Mouse (Mus musculus) lung, embryonic 15.5 days (tissue): ENCODE measurements around the gene Zc3h18. TPM values are rescaled to one million over a fixed set of nuclear protein-coding genes. Genes with fewer than 3 reads are reported as not detected.
A peak's percentile ranks its signal among the peaks of the same experiment; 100 is the strongest.

Experiments used
- ATAC-seq: fragments of 200-750 bp; cut with Nextera tagmentation; 2 replicates; pipeline ENCODE4 v1.8.0; 2017; ENCODE audit warnings: moderate number of reproducible peaks, borderline replicate concordance; ENCODE audit not compliant: low FRiP score, low TSS enrichment; ENCODE audit errors: extremely low read depth
- H3K27ac ChIP-seq: fragments of 300-500 bp; sonication (generic); 2 replicates; pipeline ENCODE4 v1.5.1; 2015; ENCODE audit warnings: moderate library complexity, mild to moderate bottlenecking, inconsistent platforms
- H3K27me3 ChIP-seq: fragments of 300-500 bp; sonication (generic); 2 replicates; pipeline ENCODE4 v1.6.1; 2015; ENCODE audit warnings: inconsistent platforms
- H3K36me3 ChIP-seq: fragments of 300-500 bp; sonication (generic); 2 replicates; pipeline ENCODE4 v1.6.1; 2015; ENCODE audit warnings: inconsistent platforms
- H3K4me1 ChIP-seq: fragments of 300-500 bp; sonication (generic); 2 replicates; pipeline ENCODE4 v1.6.1; 2015; ENCODE audit warnings: inconsistent platforms
- H3K4me2 ChIP-seq: fragments of 300-500 bp; sonication (generic); 2 replicates; pipeline ENCODE4 v1.6.1; 2015; ENCODE audit warnings: inconsistent platforms, mild to moderate bottlenecking, moderate library complexity
- H3K4me3 ChIP-seq: fragments of 300-500 bp; sonication (generic); 2 replicates; pipeline ENCODE4 v1.5.1; 2015; ENCODE audit warnings: mild to moderate bottlenecking, inconsistent platforms
- H3K9ac ChIP-seq: fragments of 300-500 bp; sonication (generic); 2 replicates; pipeline ENCODE4 v1.6.1; 2015; ENCODE audit warnings: inconsistent platforms
- H3K9me3 ChIP-seq: fragments of 300-500 bp; sonication (generic); 2 replicates; pipeline ENCODE4 v1.6.1; 2016; ENCODE audit warnings: inconsistent platforms
- WGBS: fragments of 180-500 bp; shearing (Covaris S2); methylation state at CpG from one replicate; pipeline ENCODE4 v1.1.7; 2015; 5-methylcytosine and 5-hydroxymethylcytosine counted together
- polyA plus RNA-seq: library from polyadenylated mRNA; unstranded; fragments of >200 nt; fragmentation: Nextera tagmentation; extraction: Ambion mirVana; gene quantifications from 2 replicates; pipeline ENCODE4 v1.2.1, GENCODE M21; 2015

Gene Zc3h18
- 53.3 and 55.1 TPM in 2 replicates for polyA plus RNA-seq

- Histone ChIP-seq H3K4me1 (peaks cover 12% of the 10 kb centered on the region), H3K36me3 (peaks cover 22% of the 10 kb centered on the region; the same call in 1 of the 2 replicates), H3K27ac (peak within 1 kb of the TSS; percentile 96), H3K9me3 (no peaks in the 10 kb centered on the region), H3K9ac (peak within 1 kb of the TSS; percentile 97), H3K27me3 (no peaks in the 10 kb centered on the region), H3K4me3 (peak within 1 kb of the TSS; percentile 96), H3K4me2 (peak within 1 kb of the TSS; percentile 78)
- ATAC-seq, result peak; percentile 96
- under 1% methylated on average over 107 of the region's 107 CpGs for WGBS
Observed at GRCm38 (mm10) chr8:122376365-122377231, at the start of gene Zc3h18. Gene Zc3h18, plus strand, starts transcription at chr8:122376609.

GRCm38 (mm10) chr8:122329072-122329471 lies 47.3 kb upstream of the Zc3h18 start:
- ATAC-seq, result no peak
- H3K27ac ChIP-seq, result no peak overlapping the region
- no peaks in the 10 kb centered on the region; the same call in 1 of the 2 replicates for H3K36me3 ChIP-seq
- H3K9ac ChIP-seq, result no peak overlapping the region
- peaks cover 56% of the 10 kb centered on the region for H3K4me1 ChIP-seq
- H3K4me3 ChIP-seq, result no peak overlapping the region
- H3K4me2 ChIP-seq, result no peak overlapping the region
- 56% methylated on average over 8 of the region's 8 CpGs for WGBS
- no peaks in the 10 kb centered on the region for H3K9me3 ChIP-seq
- 0 out of 2 replicates have a peak, but pooled peaks cover 1% of the 10 kb centered on the region for H3K27me3 ChIP-seq

GRCm38 (mm10) chr8:122329553-122330239 lies 46.7 kb upstream of the Zc3h18 start:
- WGBS, result 83% methylated on average over 22 of the region's 22 CpGs
- ATAC-seq, result no peak
- H3K4me1 ChIP-seq, result peaks cover 50% of the 10 kb centered on the region
- no peak overlapping the region for H3K9ac ChIP-seq
- H3K27me3 ChIP-seq, result peaks cover 8% of the 10 kb centered on the region; the same call in 1 of the 2 replicates
- H3K4me3 ChIP-seq, result no peak overlapping the region
- H3K27ac ChIP-seq, result peak overlapping the region; percentile 71; the same call in 1 of the 2 replicates
- peaks cover 4% of the 10 kb centered on the region for H3K36me3 ChIP-seq
- H3K9me3 ChIP-seq, result no peaks in the 10 kb centered on the region
- H3K4me2 ChIP-seq, result no peak overlapping the region

- peaks cover 16% of the 10 kb centered on the region; the same call in 1 of the 2 replicates for H3K27me3 ChIP-seq
- H3K4me1 ChIP-seq, result peaks cover 42% of the 10 kb centered on the region
- peak overlapping the region; percentile 71 for H3K27ac ChIP-seq
- H3K4me3 ChIP-seq, result no peak overlapping the region
- H3K4me2 ChIP-seq, result no peak overlapping the region
- no peak; the same call in 1 of the 2 replicates for ATAC-seq
- 68% methylated on average over 12 of the region's 12 CpGs for WGBS
- H3K36me3 ChIP-seq, result peaks cover 4% of the 10 kb centered on the region
- no peaks in the 10 kb centered on the region for H3K9me3 ChIP-seq
- H3K9ac ChIP-seq, result peak overlapping the region; percentile 10; the same call in 1 of the 2 replicates
Observed at GRCm38 (mm10) chr8:122330446-122331133, 45.8 kb upstream of the Zc3h18 start.

GRCm38 (mm10) chr8:122331134-122331523 lies 45.3 kb upstream of the Zc3h18 start:
- peaks cover 4% of the 10 kb centered on the region for H3K36me3 ChIP-seq
- no peak overlapping the region for H3K4me3 ChIP-seq
- H3K4me2 ChIP-seq, result no peak overlapping the region
- H3K4me1 ChIP-seq, result peaks cover 42% of the 10 kb centered on the region
- H3K9me3 ChIP-seq, result no peaks in the 10 kb centered on the region
- peak overlapping the region; percentile 71 for H3K27ac ChIP-seq
- peaks cover 19% of the 10 kb centered on the region; the same call in 1 of the 2 replicates for H3K27me3 ChIP-seq
- WGBS, result 36% methylated on average over 3 of the region's 3 CpGs
- peak; percentile 61 for ATAC-seq
- H3K9ac ChIP-seq, result no peak overlapping the region

GRCm38 (mm10) chr8:122332753-122333506 lies 43.5 kb upstream of the Zc3h18 start:
- no peak overlapping the region for H3K4me2 ChIP-seq
- H3K4me1 ChIP-seq, result peaks cover 41% of the 10 kb centered on the region
- no peak overlapping the region for H3K9ac ChIP-seq
- H3K36me3 ChIP-seq, result peaks cover 4% of the 10 kb centered on the region
- 0 out of 2 replicates have a peak, but pooled peaks have one; percentile 7 for ATAC-seq
- no peak overlapping the region for H3K27ac ChIP-seq
- peaks cover 36% of the 10 kb centered on the region for H3K27me3 ChIP-seq
- no peak overlapping the region for H3K4me3 ChIP-seq
- WGBS, result 63% methylated on average over 6 of the region's 6 CpGs
- H3K9me3 ChIP-seq, result no peaks in the 10 kb centered on the region

GRCm38 (mm10) chr8:122333531-122333930 lies 42.9 kb upstream of the Zc3h18 start:
- ATAC-seq, result no peak
- Histone ChIP-seq H3K4me1 (peaks cover 41% of the 10 kb centered on the region), H3K27ac (no peak overlapping the region), H3K9me3 (no peaks in the 10 kb centered on the region), H3K9ac (no peak overlapping the region), H3K27me3 (peaks cover 41% of the 10 kb centered on the region), H3K4me2 (no peak overlapping the region), H3K36me3 (peaks cover 4% of the 10 kb centered on the region), H3K4me3 (no peak overlapping the region)
- WGBS, result 84% methylated on average over 7 of the region's 7 CpGs

GRCm38 (mm10) chr8:122334791-122335490 lies 41.5 kb upstream of the Zc3h18 start:
- no peak overlapping the region for H3K4me3 ChIP-seq
- ATAC-seq, result no peak
- WGBS, result 92% methylated on average over 13 of the region's 13 CpGs
- H3K4me1 ChIP-seq, result peaks cover 33% of the 10 kb centered on the region
- H3K36me3 ChIP-seq, result peaks cover 4% of the 10 kb centered on the region; the same call in 1 of the 2 replicates
- no peaks in the 10 kb centered on the region for H3K9me3 ChIP-seq
- no peak overlapping the region for H3K4me2 ChIP-seq
- no peak overlapping the region for H3K9ac ChIP-seq
- H3K27me3 ChIP-seq, result peaks cover 42% of the 10 kb centered on the region
- no peak overlapping the region for H3K27ac ChIP-seq

- no peak overlapping the region for H3K27ac ChIP-seq
- H3K4me1 ChIP-seq, result peaks cover 25% of the 10 kb centered on the region
- 0 out of 2 replicates have a peak, but pooled peaks have one; percentile 5 for ATAC-seq
- 20% methylated on average over 57 of the region's 57 CpGs for WGBS
- H3K4me2 ChIP-seq, result peak overlapping the region; percentile 73
- peaks cover 42% of the 10 kb centered on the region for H3K27me3 ChIP-seq
- no peaks in the 10 kb centered on the region for H3K9me3 ChIP-seq
- peaks cover 4% of the 10 kb centered on the region; the same call in 1 of the 2 replicates for H3K36me3 ChIP-seq
- peak overlapping the region; percentile 11 for H3K9ac ChIP-seq
- peak overlapping the region; percentile 44 for H3K4me3 ChIP-seq
Observed at GRCm38 (mm10) chr8:122335638-122336250, 40.7 kb upstream of the Zc3h18 start.

GRCm38 (mm10) chr8:122336251-122336910 lies 40.0 kb upstream of the Zc3h18 start:
- Histone ChIP-seq H3K4me1 (peaks cover 18% of the 10 kb centered on the region), H3K36me3 (peaks cover 4% of the 10 kb centered on the region; the same call in 1 of the 2 replicates), H3K4me2 (peak overlapping the region; percentile 73), H3K9ac (peak overlapping the region; percentile 11), H3K4me3 (peak overlapping the region; percentile 44), H3K27me3 (peaks cover 42% of the 10 kb centered on the region), H3K27ac (no peak overlapping the region), H3K9me3 (no peaks in the 10 kb centered on the region)
- ATAC-seq, result peak; percentile 41
- WGBS, result 10% methylated on average over 81 of the region's 81 CpGs
